Mouse (Mus musculus): ENCODE measurements at regions not wholly inside any gene's neighbourhood (a gene's known extent, or its start where the extent isn't known, plus 50 kb on each side); places are given as distances from the start of the nearest gene placed in this dataset.

DNA sequence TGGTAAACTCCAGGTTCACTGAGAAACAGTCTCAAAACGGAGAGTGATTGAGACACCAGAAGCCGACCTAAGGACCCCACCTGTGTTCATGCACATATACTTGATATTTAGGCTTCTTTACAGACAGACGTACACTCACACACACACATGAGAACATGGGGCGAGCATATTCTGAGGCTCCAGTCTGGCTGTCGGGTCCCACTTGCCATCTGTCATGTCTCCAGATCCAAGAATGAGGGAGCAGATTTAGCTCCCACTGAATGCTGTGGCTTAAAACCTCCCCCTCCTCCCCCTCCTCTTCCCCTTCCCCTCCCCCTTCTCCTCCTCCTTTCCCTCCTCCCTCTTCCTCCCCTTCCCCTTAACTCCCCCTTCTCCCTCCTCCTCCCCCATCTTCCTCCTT, 167.5 kb downstream of the Sh3bp4 start:
- Histone ChIP-seq H3K9ac (ENCODE audit: low read depth, low read length) (no peak overlapping the region), H3K4me1 (replicated peaks; ENCODE audit: insufficient read depth, low read length) (no peaks in the 10 kb centered on the region), H3K27me3 (ENCODE audit: insufficient read depth, low read length) (no peaks in the 10 kb centered on the region), H3K4me3 (replicated peaks; ENCODE audit: low read depth, low read length) (no peak overlapping the region), H3K36me3 (ENCODE audit: insufficient read depth, low read length) (no peaks in the 10 kb centered on the region), H3K9me3 (replicated peaks; ENCODE audit: low read length) (no peaks in the 10 kb centered on the region), H3K27ac (no peak overlapping the region), H3K4me2 (ENCODE audit: low read length) (no peak overlapping the region)
- 64% methylated on average over 5 of the region's 5 CpGs for WGBS
- ATAC-seq (replicated peaks; ENCODE audit: low FRiP score, low read depth) (no peak), DNase-seq (ENCODE audit: low spot score) (peak; percentile 15)
- no peak for TF ChIP-seq CTCF (IDR thresholded peaks at IDR 0.05; ENCODE audit: low read depth)

DNA sequence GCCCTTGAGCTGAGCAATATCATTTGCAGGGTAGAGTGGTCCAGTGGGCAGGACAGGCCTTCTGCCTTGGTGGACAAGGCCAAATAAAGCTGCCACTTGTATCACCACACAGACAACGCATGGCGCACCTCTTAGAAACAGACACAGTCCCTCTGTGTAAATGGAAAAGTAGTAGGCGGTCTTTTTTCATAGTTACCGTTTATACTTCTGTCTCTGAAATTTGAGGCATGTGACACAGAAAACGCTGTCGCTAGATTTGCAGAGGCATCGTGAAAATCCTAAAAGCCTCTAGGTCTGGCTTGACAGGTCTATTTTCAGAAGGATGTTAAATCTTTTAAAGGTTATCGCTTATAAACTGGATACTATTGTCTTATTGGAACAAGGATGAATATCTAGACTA, 174.4 kb downstream of the Sh3bp4 start:
- H3K4me2 ChIP-seq (ENCODE audit: low read length): no peak overlapping the region
- H3K36me3 ChIP-seq (ENCODE audit: insufficient read depth, low read length): no peaks in the 10 kb centered on the region
- no peak overlapping the region for H3K9ac ChIP-seq (ENCODE audit: low read depth, low read length)
- H3K4me3 ChIP-seq (replicated peaks; ENCODE audit: low read depth, low read length): no peak overlapping the region
- no peak for TF ChIP-seq CTCF (IDR thresholded peaks at IDR 0.05; ENCODE audit: low read depth)
- no peak for DNase-seq (ENCODE audit: low spot score)
- H3K9me3 ChIP-seq (replicated peaks; ENCODE audit: low read length): no peaks in the 10 kb centered on the region
- 79% methylated on average over 8 of the region's 8 CpGs for WGBS
- no peaks in the 10 kb centered on the region for H3K4me1 ChIP-seq (replicated peaks; ENCODE audit: insufficient read depth, low read length)
- no peak overlapping the region for H3K27ac ChIP-seq
- H3K27me3 ChIP-seq (ENCODE audit: insufficient read depth, low read length): no peaks in the 10 kb centered on the region
- no peak for ATAC-seq (replicated peaks; ENCODE audit: low FRiP score, low read depth)

DNA sequence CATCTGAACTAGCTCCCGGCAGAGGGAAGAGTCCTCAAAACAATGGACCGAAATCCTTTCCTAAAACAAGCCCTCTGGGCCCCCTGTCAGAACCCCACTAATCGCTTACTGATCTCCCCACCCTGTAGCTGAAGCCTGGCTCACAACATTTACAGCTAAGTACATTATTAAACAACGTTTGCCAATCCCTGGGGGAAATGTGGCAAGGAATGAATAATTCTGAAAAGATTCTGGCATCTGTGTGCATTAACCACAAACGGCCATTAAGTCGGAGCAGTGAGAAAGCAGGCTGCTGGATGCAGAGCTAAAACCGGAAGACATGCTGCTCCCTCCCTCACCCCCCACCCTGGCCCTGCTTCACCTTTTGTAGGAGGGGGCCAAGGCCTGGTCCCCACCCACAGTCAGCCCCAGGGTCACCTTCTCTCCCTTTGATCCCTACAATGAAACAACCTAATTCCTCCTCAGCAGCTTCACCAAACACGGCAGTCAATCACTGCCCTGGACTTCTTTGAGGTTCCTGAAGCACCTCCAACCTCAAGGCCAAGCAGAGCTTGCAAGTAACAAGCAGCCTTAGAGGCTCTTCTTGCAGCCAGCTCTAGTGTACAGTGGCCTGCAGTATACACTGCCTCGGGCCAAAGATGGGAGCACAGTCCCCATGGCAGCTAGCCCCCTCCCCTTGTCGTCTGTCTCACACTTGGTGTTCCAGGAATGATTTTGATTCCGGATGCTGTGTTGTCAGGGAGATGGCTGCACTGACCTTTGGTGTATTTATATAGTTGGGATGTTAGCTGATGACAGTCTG, 175.2 kb downstream of the Sh3bp4 start:
- TF ChIP-seq CTCF (IDR thresholded peaks at IDR 0.05; ENCODE audit: low read depth): no peak
- H3K36me3 ChIP-seq (ENCODE audit: insufficient read depth, low read length): no peaks in the 10 kb centered on the region
- peak; percentile 19 for DNase-seq (ENCODE audit: low spot score)
- 27% methylated on average over 11 of the region's 11 CpGs for WGBS
- ATAC-seq (replicated peaks; ENCODE audit: low FRiP score, low read depth): no peak
- H3K9me3 ChIP-seq (replicated peaks; ENCODE audit: low read length): no peaks in the 10 kb centered on the region
- no peaks in the 10 kb centered on the region for H3K27me3 ChIP-seq (ENCODE audit: insufficient read depth, low read length)
- no peak overlapping the region for H3K27ac ChIP-seq
- H3K4me3 ChIP-seq (replicated peaks; ENCODE audit: low read depth, low read length): no peak overlapping the region
- H3K9ac ChIP-seq (ENCODE audit: low read depth, low read length): no peak overlapping the region
- H3K4me2 ChIP-seq (ENCODE audit: low read length): no peak overlapping the region
- H3K4me1 ChIP-seq (replicated peaks; ENCODE audit: insufficient read depth, low read length): no peaks in the 10 kb centered on the region

DNA sequence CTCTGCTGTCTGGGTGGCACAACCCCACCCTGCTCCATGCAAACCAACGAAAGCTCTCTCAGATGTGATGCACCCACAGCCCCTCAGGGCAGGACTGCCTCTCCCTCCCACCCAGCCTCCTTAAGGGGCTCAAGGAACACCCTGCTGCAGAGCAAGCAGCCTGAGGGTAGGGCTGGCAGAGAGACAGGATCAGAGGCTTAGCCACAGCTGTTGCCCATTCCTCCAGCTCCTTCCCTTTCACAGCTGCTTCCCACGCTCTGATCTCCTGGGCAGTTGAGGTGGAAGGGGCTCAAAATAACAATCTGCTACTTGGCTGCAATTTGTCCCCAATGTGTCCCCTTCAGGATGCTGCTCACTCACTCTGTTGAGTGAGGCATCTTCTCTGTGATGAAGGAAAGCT, 181.5 kb downstream of the Sh3bp4 start:
- H3K36me3 ChIP-seq (ENCODE audit: insufficient read depth, low read length): no peaks in the 10 kb centered on the region
- DNase-seq (ENCODE audit: low spot score) (no peak), ATAC-seq (replicated peaks; ENCODE audit: low FRiP score, low read depth) (no peak)
- H3K9me3 ChIP-seq (replicated peaks; ENCODE audit: low read length): no peaks in the 10 kb centered on the region
- no peak overlapping the region for H3K9ac ChIP-seq (ENCODE audit: low read depth, low read length)
- WGBS: 29% methylated on average over 2 of the region's 2 CpGs
- TF ChIP-seq CTCF (IDR thresholded peaks at IDR 0.05; ENCODE audit: low read depth): no peak
- H3K27me3 ChIP-seq (ENCODE audit: insufficient read depth, low read length): no peaks in the 10 kb centered on the region
- no peak overlapping the region for H3K4me2 ChIP-seq (ENCODE audit: low read length)
- H3K4me1 ChIP-seq (replicated peaks; ENCODE audit: insufficient read depth, low read length): no peaks in the 10 kb centered on the region
- no peak overlapping the region for H3K27ac ChIP-seq
- H3K4me3 ChIP-seq (replicated peaks; ENCODE audit: low read depth, low read length): no peak overlapping the region

DNA sequence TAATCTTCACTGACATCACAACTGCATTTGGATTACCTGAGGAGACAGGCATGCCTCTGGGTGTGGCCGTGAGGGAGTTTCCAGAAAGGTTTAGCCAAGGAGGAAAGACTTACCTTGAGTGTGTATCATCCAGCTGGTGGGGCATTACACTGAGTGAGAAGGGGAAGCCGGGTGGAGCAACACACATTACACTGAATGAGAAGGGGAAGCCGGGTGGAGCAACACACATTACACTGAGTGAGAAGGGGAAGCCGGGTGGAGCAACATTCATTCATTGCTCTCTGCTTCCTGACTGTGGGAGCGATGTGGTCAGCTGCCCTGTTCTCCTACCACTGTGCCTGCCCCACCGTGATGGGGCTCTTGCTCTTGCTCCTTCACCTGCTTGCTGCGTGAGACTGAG, 182.3 kb downstream of the Sh3bp4 start:
- WGBS: 89% methylated on average over 7 of the region's 7 CpGs
- Histone ChIP-seq H3K36me3 (ENCODE audit: insufficient read depth, low read length) (no peaks in the 10 kb centered on the region), H3K4me1 (replicated peaks; ENCODE audit: insufficient read depth, low read length) (no peaks in the 10 kb centered on the region), H3K27ac (no peak overlapping the region), H3K27me3 (ENCODE audit: insufficient read depth, low read length) (no peaks in the 10 kb centered on the region), H3K9me3 (replicated peaks; ENCODE audit: low read length) (no peaks in the 10 kb centered on the region), H3K9ac (ENCODE audit: low read depth, low read length) (no peak overlapping the region), H3K4me2 (ENCODE audit: low read length) (no peak overlapping the region), H3K4me3 (replicated peaks; ENCODE audit: low read depth, low read length) (no peak overlapping the region)
- TF ChIP-seq CTCF (IDR thresholded peaks at IDR 0.05; ENCODE audit: low read depth): no peak
- ATAC-seq (replicated peaks; ENCODE audit: low FRiP score, low read depth) (no peak), DNase-seq (ENCODE audit: low spot score) (no peak)

DNA sequence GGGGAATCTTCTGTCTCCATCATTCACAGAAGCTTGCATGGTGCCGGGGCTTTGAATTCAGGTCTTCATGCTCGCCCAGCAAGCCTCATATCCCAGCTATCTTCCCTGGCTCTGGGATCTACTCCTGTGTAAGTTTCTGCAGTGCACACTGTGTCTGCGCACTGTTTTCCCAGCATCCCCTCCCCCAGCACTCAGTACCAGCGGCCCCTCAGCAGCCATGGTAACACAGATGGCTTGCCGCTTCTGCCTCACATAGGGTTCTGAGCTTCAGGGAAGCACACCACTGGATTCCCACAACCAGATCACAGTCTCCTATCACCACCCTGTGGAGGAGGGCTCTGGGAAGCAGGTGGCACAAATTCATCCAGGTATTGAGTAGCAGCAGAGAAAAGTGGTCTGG, 187.7 kb downstream of the Sh3bp4 start:
- H3K9ac ChIP-seq (ENCODE audit: low read depth, low read length): no peak overlapping the region
- DNase-seq (ENCODE audit: low spot score) (no peak), ATAC-seq (replicated peaks; ENCODE audit: low FRiP score, low read depth) (no peak)
- no peaks in the 10 kb centered on the region for H3K36me3 ChIP-seq (ENCODE audit: insufficient read depth, low read length)
- no peaks in the 10 kb centered on the region for H3K9me3 ChIP-seq (replicated peaks; ENCODE audit: low read length)
- H3K4me3 ChIP-seq (replicated peaks; ENCODE audit: low read depth, low read length): no peak overlapping the region
- 68% methylated on average over 5 of the region's 5 CpGs for WGBS
- H3K4me1 ChIP-seq (replicated peaks; ENCODE audit: insufficient read depth, low read length): no peaks in the 10 kb centered on the region
- H3K27ac ChIP-seq: no peak overlapping the region
- no peaks in the 10 kb centered on the region for H3K27me3 ChIP-seq (ENCODE audit: insufficient read depth, low read length)
- H3K4me2 ChIP-seq (ENCODE audit: low read length): no peak overlapping the region
- TF ChIP-seq CTCF (IDR thresholded peaks at IDR 0.05; ENCODE audit: low read depth): no peak

DNA sequence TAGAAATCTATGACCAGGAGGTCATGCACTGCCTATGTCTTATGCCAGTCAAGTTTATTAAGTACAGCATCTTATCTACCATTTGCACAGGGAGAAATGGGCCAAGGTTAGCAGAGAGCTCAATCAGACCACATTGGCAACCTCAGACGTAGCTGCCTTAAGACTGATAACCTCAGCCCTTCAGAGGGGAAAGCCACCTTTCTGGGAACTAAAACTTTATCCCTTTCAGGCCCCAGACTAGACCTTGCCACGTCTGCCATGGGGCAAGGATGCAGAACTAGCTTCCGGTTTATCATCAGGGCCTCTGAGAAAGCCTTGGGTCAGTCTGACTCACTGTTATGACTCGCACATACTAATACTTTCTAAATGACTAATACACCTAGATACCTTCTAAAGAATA, 188.8 kb upstream of the Agap1 start:
- H3K27ac ChIP-seq: no peak overlapping the region
- H3K9me3 ChIP-seq (replicated peaks; ENCODE audit: low read length): no peaks in the 10 kb centered on the region
- no peak overlapping the region for H3K4me2 ChIP-seq (ENCODE audit: low read length)
- H3K4me1 ChIP-seq (replicated peaks; ENCODE audit: insufficient read depth, low read length): no peaks in the 10 kb centered on the region
- no peak for TF ChIP-seq CTCF (IDR thresholded peaks at IDR 0.05; ENCODE audit: low read depth)
- ATAC-seq (replicated peaks; ENCODE audit: low FRiP score, low read depth) (no peak), DNase-seq (ENCODE audit: low spot score) (no peak)
- H3K4me3 ChIP-seq (replicated peaks; ENCODE audit: low read depth, low read length): no peak overlapping the region
- H3K27me3 ChIP-seq (ENCODE audit: insufficient read depth, low read length): no peaks in the 10 kb centered on the region
- no peak overlapping the region for H3K9ac ChIP-seq (ENCODE audit: low read depth, low read length)
- H3K36me3 ChIP-seq (ENCODE audit: insufficient read depth, low read length): no peaks in the 10 kb centered on the region
- 79% methylated on average over 4 of the region's 4 CpGs for WGBS

Measured in kidney, postnatal 0 days (tissue).